Mouse (Mus musculus): Measurements from ENCODE around the gene Olfr56.
"Not testable (repeated sequence)": the region's sequence is repeated elsewhere in the genome, so short reads cannot be mapped to it uniquely, and the experiment has no call there.

DNA sequence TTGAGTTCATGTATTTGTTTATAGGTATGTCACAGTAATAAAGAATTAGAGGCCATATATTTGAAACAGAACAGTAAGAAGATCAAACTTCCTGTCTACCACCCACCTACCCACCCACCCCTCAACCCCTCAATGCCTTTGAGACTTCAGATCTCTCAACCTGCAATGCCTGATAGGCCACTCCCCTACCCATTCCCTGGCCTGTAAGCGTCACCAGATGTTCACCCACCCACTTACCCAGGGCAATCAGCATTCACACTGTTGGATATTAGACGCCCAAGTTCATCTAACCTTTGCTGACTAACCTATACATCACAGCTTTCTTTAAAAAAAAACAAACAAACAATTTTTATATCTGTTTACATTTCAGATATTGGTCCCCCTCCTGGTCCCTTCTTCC is 11.3 kb downstream of the Olfr56 start:
- TF ChIP-seq CTCF (IDR thresholded peaks at IDR 0.05; ENCODE audit: control insufficient read depth, insufficient read depth, insufficient read length); USF1 (IDR thresholded peaks at IDR 0.05; ENCODE audit: low read depth); MAX (IDR thresholded peaks at IDR 0.05); MYOG (IDR thresholded peaks at IDR 0.05; ENCODE audit: control insufficient read depth, extremely low read depth, insufficient read length); CEBPB (IDR thresholded peaks at IDR 0.05; ENCODE audit: low read depth): not testable (repeated sequence)

All from C2C12 (cell line).